Mouse (Mus musculus): ENCODE data around the gene 1700025F22Rik.
A peak's percentile ranks its signal among the peaks of the same experiment; 100 is the strongest.
"Not testable (repeated sequence)": the region's sequence is repeated elsewhere in the genome, so short reads cannot be mapped to it uniquely, and the experiment has no call there.

Gene 1700025F22Rik

GRCm38 (mm10) chr19:11165172-11165571 lies at the start of gene 1700025F22Rik:
TSS of gene 1700025F22Rik (minus strand) at chr19:11165320.
- H3K27me3 ChIP-seq (ENCODE audit: control insufficient read depth, insufficient read depth, low read length, poor library complexity, severe bottlenecking): no peaks in the 10 kb centered on the region; the same call in 1 of the 2 replicates
- peak; percentile 71 for DNase-seq (ENCODE audit: low read depth, low spot score)

DNA sequence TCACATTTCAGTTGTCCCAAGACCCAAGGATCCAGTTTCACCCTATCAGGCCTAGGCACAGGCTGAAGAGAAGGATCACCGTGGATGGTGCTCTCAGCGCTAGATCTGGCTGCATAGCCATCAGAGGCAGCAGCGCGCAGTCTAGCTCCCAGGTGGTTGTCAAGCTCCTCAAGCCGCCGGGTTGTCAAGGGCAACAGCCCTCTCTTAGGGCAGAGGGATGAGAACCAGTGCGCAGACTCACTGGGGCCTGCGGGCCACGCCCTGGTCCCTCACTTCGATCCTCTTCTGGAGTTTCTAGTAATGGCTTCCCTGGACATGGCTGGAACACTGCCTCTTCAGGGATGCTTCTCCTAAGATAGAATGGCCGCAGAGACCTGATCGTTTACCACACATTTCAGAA lies 31.4 kb upstream of the 1700025F22Rik start, which contains the start of gene Ms4a13:
Gene Ms4a13, minus strand, starts transcription at position 192 of the 400 bp plus-strand sequence.
- Histone ChIP-seq H3K36me3 (ENCODE audit: control insufficient read depth, insufficient read depth, low read length, poor library complexity, severe bottlenecking) (no peaks in the 10 kb centered on the region), H3K27me3 (ENCODE audit: control insufficient read depth, insufficient read depth, low read length, poor library complexity, severe bottlenecking) (no peaks in the 10 kb centered on the region)
- no peak for DNase-seq (ENCODE audit: low read depth, low spot score)

More at GRCm38 (mm10) chr19:11165172-11165571, at the start of gene 1700025F22Rik:
- no peaks in the 10 kb centered on the region for H3K36me3 ChIP-seq (ENCODE audit: control insufficient read depth, insufficient read depth, low read length, poor library complexity, severe bottlenecking)

- no peaks in the 10 kb centered on the region for H3K27me3 ChIP-seq (ENCODE audit: control insufficient read depth, insufficient read depth, low read length, poor library complexity, severe bottlenecking)
- DNase-seq (ENCODE audit: low read depth, low spot score): no peak
- no peaks in the 10 kb centered on the region for H3K36me3 ChIP-seq (ENCODE audit: control insufficient read depth, insufficient read depth, low read length, poor library complexity, severe bottlenecking)
Measured at GRCm38 (mm10) chr19:11192552-11192951, 27.4 kb upstream of the 1700025F22Rik start.

DNA sequence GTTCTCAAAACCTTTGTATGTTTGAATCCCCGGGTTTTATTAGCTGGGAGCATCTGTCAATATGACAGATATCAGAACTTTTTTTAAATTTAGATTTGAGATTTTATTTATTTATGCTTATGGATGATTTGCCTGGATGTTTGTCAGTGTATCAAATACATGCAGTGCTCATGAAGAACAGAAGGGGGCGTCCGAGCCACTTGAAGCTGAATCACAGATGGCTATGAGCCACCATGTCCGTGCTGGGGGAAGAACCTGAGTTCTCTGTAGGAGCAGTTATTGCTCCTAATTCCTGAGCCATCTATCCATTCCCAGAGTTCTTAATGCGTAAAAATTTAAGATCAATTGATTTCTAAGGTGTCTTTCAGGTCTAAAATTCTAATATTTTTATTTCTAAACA lies 19.0 kb upstream of the 1700025F22Rik start:
- peak; percentile 86 for DNase-seq (ENCODE audit: low read depth, low spot score)
- Histone ChIP-seq H3K36me3 (ENCODE audit: control insufficient read depth, insufficient read depth, low read length, poor library complexity, severe bottlenecking) (no peaks in the 10 kb centered on the region), H3K27me3 (ENCODE audit: control insufficient read depth, insufficient read depth, low read length, poor library complexity, severe bottlenecking) (no peaks in the 10 kb centered on the region)

- no peaks in the 10 kb centered on the region; the same call in 1 of the 2 replicates for H3K27me3 ChIP-seq (ENCODE audit: control insufficient read depth, insufficient read depth, low read length, poor library complexity, severe bottlenecking)
- DNase-seq (ENCODE audit: low read depth, low spot score): no peak
- H3K36me3 ChIP-seq (ENCODE audit: control insufficient read depth, insufficient read depth, low read length, poor library complexity, severe bottlenecking): no peaks in the 10 kb centered on the region
Measured at GRCm38 (mm10) chr19:11177464-11177863, 12.3 kb upstream of the 1700025F22Rik start.

DNA sequence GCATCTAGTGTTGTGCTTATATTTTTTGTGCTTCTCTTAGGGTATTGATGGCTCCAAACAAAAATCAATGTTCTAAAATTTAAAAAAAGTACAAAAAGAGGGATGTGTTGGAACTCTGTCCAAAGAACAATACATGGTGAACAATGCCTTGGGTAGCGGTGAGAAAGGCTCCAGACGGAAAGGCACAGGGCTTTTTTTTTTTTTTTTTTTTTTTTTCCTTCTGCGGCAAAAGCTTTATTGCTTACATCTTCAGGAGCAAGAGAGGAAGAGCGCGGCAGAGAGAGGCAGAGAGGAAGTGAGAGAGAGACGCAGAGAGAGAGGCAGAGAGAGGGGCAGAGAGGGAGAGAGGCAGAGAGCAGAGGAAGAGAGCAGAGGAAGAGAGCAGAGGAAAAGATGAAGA lies 7.2 kb downstream of the 1700025F22Rik start:
- not testable (repeated sequence) for H3K36me3 ChIP-seq (ENCODE audit: control insufficient read depth, insufficient read depth, low read length, poor library complexity, severe bottlenecking); H3K27me3 ChIP-seq (ENCODE audit: control insufficient read depth, insufficient read depth, low read length, poor library complexity, severe bottlenecking); DNase-seq (ENCODE audit: low read depth, low spot score)

- no peak for DNase-seq (ENCODE audit: low read depth, low spot score)
- Histone ChIP-seq H3K27me3 (ENCODE audit: control insufficient read depth, insufficient read depth, low read length, poor library complexity, severe bottlenecking) (no peaks in the 10 kb centered on the region), H3K36me3 (ENCODE audit: control insufficient read depth, insufficient read depth, low read length, poor library complexity, severe bottlenecking) (no peaks in the 10 kb centered on the region)
Measured at GRCm38 (mm10) chr19:11135336-11135735, 29.8 kb downstream of the 1700025F22Rik start.

GRCm38 (mm10) chr19:11134852-11135251 lies 30.3 kb downstream of the 1700025F22Rik start:
- DNase-seq (ENCODE audit: low read depth, low spot score): no peak
- Histone ChIP-seq H3K27me3 (ENCODE audit: control insufficient read depth, insufficient read depth, low read length, poor library complexity, severe bottlenecking) (no peaks in the 10 kb centered on the region), H3K36me3 (ENCODE audit: control insufficient read depth, insufficient read depth, low read length, poor library complexity, severe bottlenecking) (no peaks in the 10 kb centered on the region)

GRCm38 (mm10) chr19:11130776-11131175 lies 34.3 kb downstream of the 1700025F22Rik start, which contains the start of gene 1700017D01Rik:
TSS of gene 1700017D01Rik (minus strand) at chr19:11130876.
- not testable (repeated sequence) for H3K27me3 ChIP-seq (ENCODE audit: control insufficient read depth, insufficient read depth, low read length, poor library complexity, severe bottlenecking); H3K36me3 ChIP-seq (ENCODE audit: control insufficient read depth, insufficient read depth, low read length, poor library complexity, severe bottlenecking); DNase-seq (ENCODE audit: low read depth, low spot score)

GRCm38 (mm10) chr19:11129702-11130101 lies 35.4 kb downstream of the 1700025F22Rik start:
- no peak for DNase-seq (ENCODE audit: low read depth, low spot score)
- Histone ChIP-seq H3K36me3 (ENCODE audit: control insufficient read depth, insufficient read depth, low read length, poor library complexity, severe bottlenecking) (no peaks in the 10 kb centered on the region), H3K27me3 (ENCODE audit: control insufficient read depth, insufficient read depth, low read length, poor library complexity, severe bottlenecking) (no peaks in the 10 kb centered on the region)

DNA sequence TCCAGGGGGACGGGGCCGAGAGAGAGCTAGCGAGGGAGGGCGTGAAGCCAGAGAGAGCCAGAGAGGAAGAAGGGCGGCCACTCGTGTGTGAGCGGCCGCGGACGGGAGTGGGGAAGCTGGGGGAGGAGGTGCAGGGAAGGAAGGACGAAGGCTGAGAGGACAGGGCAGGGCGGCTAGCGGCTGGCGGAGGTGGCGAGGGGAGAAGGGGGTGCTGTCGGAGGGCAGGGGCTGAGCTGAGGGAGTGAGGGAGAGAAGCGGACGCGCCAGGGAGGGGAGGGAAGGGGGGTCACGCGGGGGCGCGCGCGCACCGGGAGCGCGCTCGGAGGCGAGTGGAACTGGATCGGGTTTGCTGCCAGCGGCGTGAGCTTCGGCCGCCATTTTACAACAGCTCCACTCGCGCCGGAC lies 44.1 kb downstream of the 1700025F22Rik start:
- H3K36me3 ChIP-seq (ENCODE audit: control insufficient read depth, insufficient read depth, low read length, poor library complexity, severe bottlenecking): not testable (repeated sequence)
- peak; percentile 28 for DNase-seq (ENCODE audit: low read depth, low spot score)

GRCm38 (mm10) chr19:11119338-11119737 lies 45.8 kb downstream of the 1700025F22Rik start:
- no peaks in the 10 kb centered on the region for H3K27me3 ChIP-seq (ENCODE audit: control insufficient read depth, insufficient read depth, low read length, poor library complexity, severe bottlenecking)
- no peaks in the 10 kb centered on the region for H3K36me3 ChIP-seq (ENCODE audit: control insufficient read depth, insufficient read depth, low read length, poor library complexity, severe bottlenecking)
- DNase-seq (ENCODE audit: low read depth, low spot score): peak; percentile 77

More for the DNA sequence above, 44.1 kb downstream of the 1700025F22Rik start:
- H3K27me3 ChIP-seq (ENCODE audit: control insufficient read depth, insufficient read depth, low read length, poor library complexity, severe bottlenecking): not testable (repeated sequence)

DNA sequence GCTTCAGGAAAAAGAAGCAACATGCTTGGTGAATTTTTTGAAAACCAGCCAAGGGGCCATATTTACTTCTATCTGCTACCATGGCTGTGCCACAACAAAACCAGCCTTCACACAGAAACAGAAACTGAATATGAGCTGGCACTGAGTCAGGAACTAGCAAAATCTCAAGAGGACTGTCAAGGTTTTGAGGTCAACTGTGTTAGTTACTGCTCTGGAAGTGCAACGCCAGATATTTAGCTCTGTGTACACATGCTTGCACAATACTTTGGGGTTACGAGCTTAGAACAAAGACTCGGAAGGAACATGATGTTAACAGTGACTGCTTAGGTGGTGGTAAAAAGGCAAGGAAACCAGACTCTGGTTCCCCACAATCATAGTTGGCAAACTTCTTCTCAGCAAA lies 57.4 kb downstream of the 1700025F22Rik start:
- DNase-seq (ENCODE audit: low read depth, low spot score): peak; percentile 25
- Histone ChIP-seq H3K36me3 (ENCODE audit: control insufficient read depth, insufficient read depth, low read length, poor library complexity, severe bottlenecking) (no peaks in the 10 kb centered on the region), H3K27me3 (ENCODE audit: control insufficient read depth, insufficient read depth, low read length, poor library complexity, severe bottlenecking) (no peaks in the 10 kb centered on the region)

DNA sequence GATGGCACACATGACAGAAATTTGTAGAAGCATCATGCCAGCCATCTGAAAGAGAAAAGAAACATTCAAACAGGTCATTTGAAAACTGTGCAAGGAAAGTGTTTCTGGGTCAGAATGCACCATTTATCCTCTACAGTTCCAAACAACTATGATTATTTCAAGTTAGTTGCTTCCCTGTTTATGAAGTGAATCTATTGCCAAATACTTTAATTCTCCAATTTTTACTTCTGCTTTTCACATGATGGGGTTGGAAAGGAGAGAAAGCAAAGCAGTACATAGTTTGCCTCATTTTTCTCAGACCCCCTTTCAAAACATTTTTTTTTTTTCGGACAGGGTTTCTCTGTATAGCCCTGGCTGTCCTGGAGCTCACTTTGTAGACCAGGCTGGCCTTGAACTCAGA lies 63.2 kb downstream of the 1700025F22Rik start:
- H3K36me3 ChIP-seq (ENCODE audit: control insufficient read depth, insufficient read depth, low read length, poor library complexity, severe bottlenecking): no peaks in the 10 kb centered on the region

GRCm38 (mm10) chr19:11098401-11098800 lies 66.7 kb downstream of the 1700025F22Rik start:
- Histone ChIP-seq H3K27me3 (ENCODE audit: control insufficient read depth, insufficient read depth, low read length, poor library complexity, severe bottlenecking) (peaks cover 1% of the 10 kb centered on the region; the same call in 1 of the 2 replicates), H3K36me3 (ENCODE audit: control insufficient read depth, insufficient read depth, low read length, poor library complexity, severe bottlenecking) (no peaks in the 10 kb centered on the region)
- no peak for DNase-seq (ENCODE audit: low read depth, low spot score)

More for the DNA sequence above, 63.2 kb downstream of the 1700025F22Rik start:
- DNase-seq (ENCODE audit: low read depth, low spot score): no peak
- peaks cover 1% of the 10 kb centered on the region; the same call in 1 of the 2 replicates for H3K27me3 ChIP-seq (ENCODE audit: control insufficient read depth, insufficient read depth, low read length, poor library complexity, severe bottlenecking)

DNA sequence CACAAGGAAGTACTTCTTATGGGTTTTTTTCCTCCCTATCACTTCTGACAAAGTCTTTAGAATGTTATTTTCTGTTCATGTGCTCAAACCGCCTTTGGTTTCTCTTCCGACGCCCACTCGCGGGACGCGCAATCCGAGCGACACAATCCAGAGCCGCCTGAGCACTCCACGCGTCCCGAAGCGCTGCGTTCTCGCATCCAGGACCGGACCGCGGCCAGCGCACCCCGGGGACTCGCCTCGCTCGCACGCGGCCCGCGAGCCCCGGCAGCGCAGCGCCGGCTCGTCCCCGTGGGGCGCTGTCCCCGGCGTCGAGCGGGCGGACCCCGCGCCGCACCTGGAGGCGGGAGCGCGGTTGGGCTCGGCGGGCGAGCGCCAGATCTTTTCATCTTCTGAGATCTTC lies 73.0 kb downstream of the 1700025F22Rik start:
- not testable (repeated sequence) for H3K36me3 ChIP-seq (ENCODE audit: control insufficient read depth, insufficient read depth, low read length, poor library complexity, severe bottlenecking); H3K27me3 ChIP-seq (ENCODE audit: control insufficient read depth, insufficient read depth, low read length, poor library complexity, severe bottlenecking)
- peak; percentile 34 for DNase-seq (ENCODE audit: low read depth, low spot score)
